Mouse (Mus musculus) heart, adult 2 months (tissue): ENCODE measurements around the gene Tas2r117.

Experiments
- CTCF ChIP-seq: fragments of 200-600 bp; IDR thresholded peaks from 2 replicates; pipeline ENCODE4 v1.8.1; 2022; ENCODE audit warnings: antibody characterized with exemption, mild to moderate bottlenecking, moderate library complexity
- POLR2A ChIP-seq: fragments of 200-500 bp; IDR thresholded peaks from 2 replicates; pipeline ENCODE4 v1.6.1; 2011; ENCODE audit warnings: mild to moderate bottlenecking, low read depth, low read length, control low read depth; ENCODE audit not compliant: insufficient read depth

DNA sequence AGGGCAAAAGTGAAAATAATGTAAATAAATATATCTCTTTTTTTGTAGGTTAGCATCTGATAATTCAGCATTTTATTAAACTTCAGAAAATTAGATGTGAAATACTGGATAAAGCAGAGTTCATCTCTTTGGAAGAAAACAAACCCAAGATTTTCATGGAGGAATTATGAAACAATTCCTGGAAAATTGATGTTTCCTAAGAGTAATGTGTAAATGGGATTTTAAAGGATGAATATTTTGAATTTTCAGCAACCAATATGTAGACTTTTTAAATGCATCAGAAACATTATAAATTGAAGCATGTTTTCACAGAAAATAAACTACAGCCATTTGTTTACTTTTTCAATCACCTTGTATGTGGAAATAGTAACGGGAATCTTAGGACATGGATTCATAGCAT, 44.2 kb downstream of the Tas2r117 start, which contains the start of gene Tas2r123:
- TF ChIP-seq POLR2A: no peak
- no peak for TF ChIP-seq CTCF
